Mouse (Mus musculus): ENCODE measurements around the gene Sowaha. TPM values are rescaled to one million over a fixed set of nuclear protein-coding genes. Genes with fewer than 3 reads are reported as not detected.

Sowaha gene
- total RNA-seq (2015; ENCODE audit: low replicate concordance), result 178 and 210 TPM in 2 replicates
- total RNA-seq (2017; ENCODE audit: low replicate concordance), result 298 and 357 TPM in 2 replicates

- peak; percentile 66 for ATAC-seq (replicated peaks; ENCODE audit: low FRiP score, poor library complexity, severe bottlenecking)
These were observed at the start of gene Sowaha, which contains the start of gene Gm9945 for GRCm38 (mm10) chr11:53479783-53480301. Sowaha (minus strand) TSS chr11:53480274. Gm9945 (plus strand) TSS chr11:53480166.

- no peak for ATAC-seq (replicated peaks; ENCODE audit: low FRiP score, poor library complexity, severe bottlenecking)
These were observed 49.1 kb upstream of the Sowaha start for GRCm38 (mm10) chr11:53529253-53529557.

GRCm38 (mm10) chr11:53528397-53529252, 48.6 kb upstream of the Sowaha start:
- ATAC-seq (replicated peaks; ENCODE audit: low FRiP score, poor library complexity, severe bottlenecking), result 0 out of 2 replicates have a peak, but pooled peaks have one; percentile 14

- no peak for ATAC-seq (replicated peaks; ENCODE audit: low FRiP score, poor library complexity, severe bottlenecking)
These were observed 45.4 kb upstream of the Sowaha start for GRCm38 (mm10) chr11:53525461-53525860.

GRCm38 (mm10) chr11:53524905-53525304, 44.8 kb upstream of the Sowaha start:
- no peak for ATAC-seq (replicated peaks; ENCODE audit: low FRiP score, poor library complexity, severe bottlenecking)

GRCm38 (mm10) chr11:53523545-53524405, 43.7 kb upstream of the Sowaha start:
- ATAC-seq (replicated peaks; ENCODE audit: low FRiP score, poor library complexity, severe bottlenecking), result no peak

DNA sequence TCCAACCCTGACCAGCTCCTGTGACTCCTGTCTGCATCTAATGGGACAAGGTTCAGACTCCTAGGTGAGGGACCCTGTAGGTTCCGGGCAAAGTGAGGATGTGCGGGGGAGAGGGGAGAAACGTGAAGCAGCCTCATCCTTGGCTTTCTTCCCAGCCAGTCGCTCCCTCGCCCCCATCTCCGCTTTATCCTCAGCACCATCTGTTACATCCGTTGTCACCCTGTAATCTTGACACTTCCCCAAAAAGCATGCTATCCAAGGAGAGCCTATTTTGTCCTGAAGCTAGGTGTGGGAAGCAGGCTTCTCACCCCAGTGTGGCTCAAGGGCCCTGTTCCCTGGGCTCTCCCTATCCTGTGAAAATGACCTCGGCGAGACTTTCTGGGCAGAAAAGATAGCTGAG, 42.9 kb upstream of the Sowaha start:
- ATAC-seq (replicated peaks; ENCODE audit: low FRiP score, poor library complexity, severe bottlenecking), result no peak

DNA sequence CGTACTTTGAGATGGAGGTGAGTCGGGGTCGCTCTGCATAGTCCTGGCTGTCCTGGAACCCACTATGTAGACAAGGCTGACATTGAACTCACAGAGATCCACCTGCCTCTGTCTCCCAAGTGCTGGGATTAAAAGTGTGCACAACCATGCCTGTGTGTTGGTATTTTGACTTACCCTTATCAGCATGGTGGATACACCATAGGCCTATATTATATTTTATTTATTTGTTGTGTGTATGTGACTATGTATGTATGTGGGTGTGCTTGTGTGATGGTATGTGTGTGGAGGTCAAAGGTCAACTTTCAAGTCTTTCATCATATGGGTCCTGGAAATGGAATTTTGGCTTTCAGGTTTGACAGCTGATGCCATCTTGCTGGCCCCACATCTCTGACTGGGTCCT, 42.3 kb upstream of the Sowaha start:
- no peak for ATAC-seq (replicated peaks; ENCODE audit: low FRiP score, poor library complexity, severe bottlenecking)

GRCm38 (mm10) chr11:53521821-53522131, 41.7 kb upstream of the Sowaha start:
- ATAC-seq (replicated peaks; ENCODE audit: low FRiP score, poor library complexity, severe bottlenecking), result no peak; the same call in 1 of the 2 replicates

DNA sequence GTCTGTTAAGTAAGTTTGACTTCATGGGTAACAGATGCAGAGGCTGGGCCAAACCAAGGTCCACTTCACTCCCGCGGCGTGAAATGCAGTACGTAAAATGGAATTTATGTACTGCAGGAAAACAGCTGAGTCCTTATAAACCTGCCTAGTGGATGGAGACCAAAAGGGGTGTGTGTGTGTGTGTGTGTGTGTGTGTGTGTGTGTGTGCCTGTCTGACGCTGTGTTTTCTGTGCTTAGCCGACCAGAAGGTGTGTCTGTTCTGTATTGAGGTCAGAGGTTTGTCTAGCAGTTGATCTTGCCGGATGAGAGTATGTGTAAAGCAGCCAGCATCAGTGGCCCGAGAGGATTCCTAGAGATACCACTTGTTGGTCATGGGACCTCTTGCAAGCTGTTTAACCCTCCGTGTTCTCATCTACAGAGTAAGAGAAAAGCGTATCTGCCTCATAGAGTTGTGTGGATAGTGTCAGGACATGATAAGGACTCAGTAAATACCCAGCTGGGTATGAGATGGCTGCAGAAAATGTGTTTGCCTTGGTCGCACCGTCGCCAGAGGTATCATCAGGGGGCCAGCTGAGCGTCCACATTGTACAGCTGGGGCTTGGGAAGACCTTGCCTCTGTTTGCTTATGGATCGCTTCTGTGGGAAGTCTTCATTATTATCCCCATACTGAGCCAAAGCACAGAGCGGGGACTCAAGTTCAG, 41.2 kb upstream of the Sowaha start:
- ATAC-seq (replicated peaks; ENCODE audit: low FRiP score, poor library complexity, severe bottlenecking), result peak; percentile 9

GRCm38 (mm10) chr11:53520122-53520978, 40.3 kb upstream of the Sowaha start:
- peak; percentile 67 for ATAC-seq (replicated peaks; ENCODE audit: low FRiP score, poor library complexity, severe bottlenecking)

DNA sequence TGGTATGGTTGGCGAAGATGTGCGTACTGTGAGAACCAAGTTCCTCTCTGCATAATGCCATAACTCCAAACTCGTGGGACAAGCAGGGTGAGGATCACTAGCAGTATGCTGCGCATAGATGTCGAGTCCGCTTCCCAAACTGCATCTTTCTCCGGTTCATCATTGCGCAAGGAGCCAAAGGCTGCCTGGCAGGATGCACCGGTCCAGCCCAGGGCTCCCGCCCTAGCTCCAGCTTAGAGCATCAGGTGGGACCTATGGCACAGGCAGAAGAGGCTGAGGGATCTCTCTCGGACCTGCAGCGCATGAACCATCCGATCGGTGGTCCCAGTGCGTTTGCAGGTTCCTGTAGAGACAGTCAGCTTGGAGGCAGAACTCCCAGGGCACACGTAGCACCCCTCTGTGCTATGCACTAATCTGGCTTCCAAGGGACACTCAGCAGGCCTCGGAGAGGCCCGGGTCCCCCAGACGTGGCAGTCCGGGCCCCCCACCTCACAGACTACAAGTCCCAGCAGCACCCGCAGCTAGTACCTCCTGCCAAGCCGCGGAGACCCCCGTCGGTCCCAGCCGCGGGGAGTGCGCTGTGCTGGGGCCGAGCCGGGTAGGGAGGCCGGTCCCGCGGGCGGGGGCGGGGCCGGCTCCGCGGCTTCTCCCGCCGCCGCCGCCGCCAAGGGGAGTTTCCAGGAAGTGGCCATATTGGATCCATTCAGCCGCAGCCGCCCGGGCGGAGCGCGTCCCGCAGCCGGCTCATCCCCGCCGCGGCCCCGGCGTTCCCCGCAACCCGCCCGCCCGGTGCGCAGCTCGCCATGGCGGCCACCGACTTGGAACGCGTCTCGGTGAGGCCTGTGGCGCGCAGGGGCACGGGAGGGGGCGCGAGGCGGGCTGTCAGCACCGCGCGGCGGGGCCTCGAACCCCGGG, 39.4 kb upstream of the Sowaha start, which contains the start of gene Sept8:
Gene Sept8 (plus strand): TSS at position 51 of the 915 bp plus-strand sequence.
- peak; percentile 55 for ATAC-seq (replicated peaks; ENCODE audit: low FRiP score, poor library complexity, severe bottlenecking)

DNA sequence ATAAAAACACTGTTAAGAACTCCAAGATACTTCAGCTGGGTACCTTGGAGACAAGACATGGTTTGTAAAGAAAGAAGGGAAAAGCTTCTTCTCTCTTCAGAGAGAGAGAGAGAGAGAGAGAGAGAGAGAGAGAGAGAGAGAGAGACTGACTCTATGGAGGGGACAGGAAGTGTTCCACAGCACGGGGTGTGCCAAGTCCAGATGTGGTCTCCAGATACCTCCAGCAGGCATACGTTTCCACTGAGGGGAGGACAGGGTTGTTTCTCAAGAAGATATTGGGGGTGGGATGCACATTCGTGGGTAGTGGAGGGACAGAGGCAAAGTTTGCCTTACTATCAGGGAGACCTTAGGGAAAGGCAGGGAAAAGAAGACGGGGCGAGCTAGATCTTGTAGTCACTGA, 38.7 kb upstream of the Sowaha start:
- 0 out of 2 replicates have a peak, but pooled peaks have one; percentile 31 for ATAC-seq (replicated peaks; ENCODE audit: low FRiP score, poor library complexity, severe bottlenecking)

- no peak for ATAC-seq (replicated peaks; ENCODE audit: low FRiP score, poor library complexity, severe bottlenecking)
These were observed 36.9 kb upstream of the Sowaha start for GRCm38 (mm10) chr11:53516775-53517627.

- no peak for ATAC-seq (replicated peaks; ENCODE audit: low FRiP score, poor library complexity, severe bottlenecking)
These were observed 30.3 kb upstream of the Sowaha start for GRCm38 (mm10) chr11:53510351-53510750.

DNA sequence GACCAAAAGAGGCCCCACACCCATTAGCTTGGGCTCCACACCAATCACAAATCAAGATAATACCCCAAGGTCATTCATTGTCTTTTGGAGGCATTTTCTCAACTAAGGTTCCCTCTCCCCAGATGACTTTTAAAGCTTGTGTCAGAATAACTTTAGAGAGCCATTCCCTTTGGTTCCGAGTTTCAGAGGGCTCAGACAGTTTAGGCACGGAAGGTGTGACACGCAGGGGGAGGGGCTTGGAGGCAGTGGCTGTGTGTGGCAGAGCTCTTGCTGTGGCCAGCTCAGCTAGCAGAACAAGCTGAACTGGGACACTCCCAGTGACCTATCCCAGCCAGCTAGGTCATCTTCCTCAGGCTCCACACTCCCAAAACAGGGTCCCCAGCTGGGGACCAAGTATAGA, 28.5 kb upstream of the Sowaha start:
- ATAC-seq (replicated peaks; ENCODE audit: low FRiP score, poor library complexity, severe bottlenecking), result 0 out of 2 replicates have a peak, but pooled peaks have one; percentile 14

DNA sequence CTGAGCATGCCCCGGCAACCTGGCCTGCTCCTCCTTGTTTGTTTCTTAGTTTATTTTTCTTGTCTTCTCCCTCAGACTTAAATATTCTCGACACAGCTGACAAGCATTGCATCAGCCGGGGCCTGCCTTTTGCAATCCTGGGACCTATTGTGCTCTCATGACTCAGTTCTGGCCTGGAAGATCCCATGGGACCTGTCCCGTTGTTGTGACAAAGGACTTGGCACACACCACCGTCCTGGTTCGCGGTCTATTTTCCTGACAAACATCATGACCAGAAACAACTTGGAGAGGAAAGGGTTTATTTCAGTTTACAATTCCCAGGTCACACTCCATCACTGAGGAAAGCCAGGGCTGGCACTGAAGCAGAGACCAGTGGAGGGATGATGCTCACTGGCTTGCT, 28.1 kb upstream of the Sowaha start:
- no peak for ATAC-seq (replicated peaks; ENCODE audit: low FRiP score, poor library complexity, severe bottlenecking)
